Mouse (Mus musculus): ENCODE data around the gene Zfp217.

Zfp217 gene

GRCm38 (mm10) chr2:170091563-170092443 is 56.1 kb downstream of the Zfp217 start:
- no peak for DNase-seq

DNA sequence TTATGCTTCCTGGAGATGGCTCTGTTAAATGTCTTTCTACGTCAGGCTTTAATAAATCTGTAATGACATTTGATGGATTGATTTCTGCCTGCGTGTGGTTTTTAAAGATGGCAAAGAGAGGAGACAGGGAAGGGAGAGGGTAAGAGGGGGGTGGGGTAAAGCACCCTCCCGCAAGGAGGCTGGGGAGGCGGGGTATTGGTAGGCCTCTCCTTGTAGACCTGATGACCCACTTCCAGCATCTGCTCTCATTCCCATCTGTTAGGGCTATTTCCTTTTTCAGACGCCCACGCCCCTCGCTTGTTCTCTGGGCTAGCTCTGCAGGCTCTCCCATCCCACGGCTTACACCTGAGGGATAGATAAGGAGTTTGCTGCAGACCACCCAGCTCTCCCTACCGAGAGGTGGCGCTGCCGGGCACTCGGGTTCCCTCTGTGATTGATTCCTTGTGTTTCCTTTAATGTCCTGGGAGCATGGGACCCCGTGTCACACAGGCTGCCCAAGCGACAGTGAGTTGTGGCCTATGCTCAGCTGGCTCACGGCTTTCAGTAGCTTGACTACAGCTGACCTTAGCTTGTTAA is 69.4 kb downstream of the Zfp217 start:
- peak; percentile 67 for DNase-seq

GRCm38 (mm10) chr2:170078041-170078440 is 69.9 kb downstream of the Zfp217 start:
- DNase-seq, result peak; percentile 21

GRCm38 (mm10) chr2:170076941-170077490 is 70.9 kb downstream of the Zfp217 start:
- no peak for DNase-seq

- no peak for DNase-seq
These were observed 77.2 kb downstream of the Zfp217 start for GRCm38 (mm10) chr2:170070641-170071241.

DNA sequence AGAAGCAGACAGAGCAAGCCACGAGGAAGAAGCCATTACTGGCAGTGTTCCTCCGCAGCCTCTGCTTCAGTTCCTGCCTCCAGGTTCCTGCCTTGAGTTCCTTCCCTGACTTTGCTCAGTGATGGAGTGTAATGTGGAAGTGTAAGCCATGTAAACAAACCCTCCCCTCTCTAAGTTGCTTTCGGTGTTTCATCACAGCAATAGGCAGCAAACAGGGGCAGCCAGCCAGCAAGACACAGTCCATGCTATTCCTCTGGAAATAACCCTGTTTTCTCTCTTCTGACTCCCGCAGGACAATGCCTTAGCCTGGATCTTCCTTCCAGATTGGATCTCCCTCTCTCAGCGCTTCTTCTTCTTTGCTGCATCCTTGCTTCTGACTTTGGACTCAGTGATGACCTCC is 77.9 kb downstream of the Zfp217 start:
- no peak for DNase-seq

- DNase-seq, result no peak
These were observed 85.5 kb downstream of the Zfp217 start for GRCm38 (mm10) chr2:170062378-170062777.

- no peak for DNase-seq
These were observed 87.8 kb downstream of the Zfp217 start for GRCm38 (mm10) chr2:170060066-170060465.

- DNase-seq, result no peak
These were observed 89.1 kb downstream of the Zfp217 start for GRCm38 (mm10) chr2:170058774-170059173.
